Mouse (Mus musculus) erythroblast, embryonic 14.5 days (primary cell): Measurements from ENCODE around the gene Ubl4b.

Experiments used
- GATA1 ChIP-seq: IDR thresholded peaks from 2 replicates; pipeline ENCODE4 v1.6.1; 2012; ENCODE audit warnings: low read length, inconsistent platforms, mixed read lengths
- TAL1 ChIP-seq: IDR thresholded peaks from 3 replicates; pipeline ENCODE4 v1.6.1; 2012; ENCODE audit warnings: low read length, inconsistent platforms, mixed read lengths

DNA sequence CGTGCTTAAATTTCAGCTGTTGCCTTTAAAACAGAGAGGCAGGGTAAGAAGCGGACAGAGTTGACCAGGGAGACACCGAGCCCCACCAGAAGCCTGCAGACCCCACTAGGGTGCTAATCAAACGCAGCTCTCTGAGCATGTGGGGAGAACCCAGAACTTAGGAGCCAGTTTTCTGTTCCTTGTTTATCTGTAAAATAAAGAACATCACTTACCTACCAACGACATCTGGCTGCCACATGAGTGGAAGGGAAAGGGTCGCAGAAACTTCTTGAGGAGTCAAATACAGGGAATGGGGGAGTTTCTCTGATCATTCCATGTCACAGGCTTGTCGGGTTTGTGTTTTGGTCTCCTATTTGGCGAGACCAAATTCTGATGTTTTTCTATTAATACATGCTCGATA is 46.9 kb downstream of the Ubl4b start:
- TF ChIP-seq GATA1: no peak
- no peak for TF ChIP-seq TAL1
